Mouse (Mus musculus): ENCODE results near the gene Arhgef2.

The Arhgef2 gene

DNA sequence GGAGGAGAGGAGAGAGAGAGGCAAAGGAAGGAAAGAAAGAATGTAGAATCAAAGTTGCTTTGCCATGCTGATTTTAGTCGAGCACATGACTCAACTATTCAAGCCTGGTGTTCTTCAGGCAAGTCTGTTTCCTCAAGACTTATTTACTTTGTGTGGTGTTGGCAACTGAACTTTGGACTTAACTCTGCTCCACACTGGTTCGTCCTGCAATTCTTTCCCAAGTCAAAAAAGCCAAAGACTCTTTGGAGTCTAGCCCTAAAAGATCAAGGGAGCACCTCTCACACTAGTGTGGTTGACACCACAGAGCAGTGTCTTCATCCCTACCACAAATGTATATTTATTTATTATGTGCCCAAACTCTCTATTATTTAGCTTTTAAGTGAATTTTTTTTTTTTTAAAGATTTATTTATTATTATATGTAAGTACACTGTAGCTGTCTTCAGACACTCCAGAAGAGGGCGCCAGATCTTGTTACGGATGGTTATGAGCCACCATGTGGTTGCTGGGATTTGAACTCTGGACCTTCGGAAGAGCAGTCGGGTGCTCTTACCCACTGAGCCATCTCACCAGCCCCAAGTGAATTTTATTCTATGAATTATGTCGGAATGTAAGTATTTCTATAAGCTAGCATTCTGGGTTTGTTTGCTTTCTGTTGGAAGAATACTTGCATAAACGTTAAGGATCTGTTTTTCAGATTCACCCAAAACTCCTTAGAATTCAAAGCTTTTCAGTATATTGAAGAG lies 78.6 kb downstream of the Arhgef2 start:
- DNase-seq (ENCODE audit: low spot score): no peak

DNA sequence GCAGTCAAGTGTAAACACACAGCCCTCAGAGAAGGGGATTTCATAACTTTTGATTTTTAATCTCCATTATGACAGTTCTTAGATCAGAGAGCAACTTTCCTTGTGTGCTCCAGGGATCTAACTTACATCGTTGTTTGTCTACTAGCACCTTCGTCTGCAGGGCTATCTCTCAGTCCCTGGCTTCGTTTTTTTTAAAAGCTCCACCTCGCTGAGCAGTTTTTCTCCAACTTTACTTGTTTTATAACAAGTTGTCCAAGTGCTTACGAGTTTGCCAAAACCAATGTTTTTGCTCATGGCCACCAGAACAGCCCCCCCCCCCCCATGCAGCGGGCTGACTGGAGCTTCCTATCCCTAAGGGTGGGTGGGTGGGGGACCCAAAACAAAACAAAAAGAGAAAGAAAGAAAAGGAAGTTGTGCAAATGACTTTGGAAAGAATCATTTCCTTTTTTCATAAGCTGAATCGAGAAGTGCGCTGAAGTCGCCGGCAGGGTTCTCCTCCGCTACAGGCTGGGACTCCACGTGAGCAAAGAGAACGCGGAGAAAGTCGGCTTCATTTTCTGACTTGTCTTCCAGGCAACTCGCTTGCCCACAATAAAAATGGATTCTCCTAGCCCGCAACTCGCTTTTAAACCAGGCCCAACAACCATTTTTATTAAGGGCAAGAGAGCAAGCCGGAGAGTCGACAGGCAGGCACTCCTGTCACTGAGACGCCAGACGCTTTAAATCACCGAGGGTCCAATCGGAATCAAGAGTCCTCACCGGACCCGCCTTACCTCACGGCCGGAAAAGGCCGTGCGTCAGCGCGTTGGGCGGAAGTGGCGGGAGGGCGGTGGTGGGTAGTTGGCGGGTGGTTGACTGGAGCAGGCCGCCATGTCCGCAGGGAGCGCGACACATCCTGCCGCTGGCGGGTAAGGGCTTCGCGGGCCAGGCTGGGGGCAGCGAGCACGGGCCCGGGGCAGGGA lies 79.5 kb downstream of the Arhgef2 start, which contains the start of gene Khdc4:
Gene Khdc4, plus strand, starts transcription at position 824 of the 962 bp plus-strand sequence.
- DNase-seq (ENCODE audit: low spot score): peak; percentile 99

DNA sequence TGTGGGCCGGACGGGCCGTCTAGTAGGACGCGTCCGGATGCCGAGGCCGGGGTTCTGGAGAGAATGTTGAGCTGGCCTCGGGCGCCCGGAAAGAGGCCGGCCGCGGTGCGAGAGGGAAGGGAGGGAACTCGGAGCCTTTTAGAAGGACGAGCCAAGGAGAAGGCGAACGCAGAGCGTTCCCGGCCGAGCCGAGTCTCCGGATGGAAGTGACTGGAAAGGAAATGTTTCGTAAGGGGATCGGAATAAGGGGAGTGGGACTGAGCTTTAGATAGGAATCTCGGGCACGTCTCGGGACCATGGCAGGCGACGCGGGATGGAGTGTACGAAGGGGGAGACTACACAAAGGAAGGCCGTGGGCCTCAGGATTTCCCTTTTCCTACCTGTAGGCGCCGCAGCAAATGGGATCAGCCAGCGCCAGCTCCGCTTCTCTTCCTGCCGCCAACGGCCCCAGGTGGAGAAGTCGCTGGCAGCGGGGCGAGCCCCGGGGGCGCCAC lies 80.2 kb downstream of the Arhgef2 start:
- peak; percentile 29 for DNase-seq (ENCODE audit: low spot score)

DNA sequence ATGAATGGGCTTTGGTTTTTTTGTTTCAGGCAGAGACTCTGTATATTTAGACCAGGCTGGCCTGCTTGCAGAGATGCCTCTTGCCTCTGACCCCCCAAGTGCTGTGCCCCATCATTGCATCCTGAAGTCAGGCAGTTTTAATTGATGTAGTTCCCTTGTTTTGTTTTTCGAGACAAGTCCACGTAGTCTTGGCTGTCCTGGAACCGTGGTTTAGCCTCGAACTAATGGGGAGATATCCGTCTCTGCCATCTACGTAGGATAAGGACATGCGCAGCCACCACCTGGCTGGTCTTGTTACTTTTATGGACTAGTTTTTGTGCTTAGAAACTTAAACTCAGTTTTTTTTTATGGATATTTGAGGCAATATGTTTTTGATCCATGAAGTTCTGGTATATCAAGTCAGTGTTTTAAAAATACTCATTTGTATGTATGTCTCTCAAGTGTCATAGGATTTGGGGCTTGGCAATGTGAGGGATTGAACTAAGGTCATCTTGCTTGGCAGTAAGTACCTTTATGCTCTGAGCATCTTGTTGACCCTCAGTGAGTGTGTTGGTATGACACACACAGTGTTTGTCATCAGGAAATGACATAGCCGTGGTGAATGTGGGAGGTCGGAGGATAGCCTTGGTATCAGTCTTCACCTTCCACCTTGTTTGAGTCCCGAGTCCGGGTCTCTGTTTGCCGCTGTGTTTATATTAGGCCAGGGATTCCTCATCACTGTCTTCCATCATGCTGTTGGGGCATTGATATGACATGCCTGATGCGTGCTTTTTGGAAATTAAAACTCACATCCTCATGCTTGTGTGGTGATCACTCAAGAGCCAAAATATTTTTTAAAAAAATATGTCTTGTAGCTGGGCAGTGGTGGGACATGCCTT lies 81.2 kb downstream of the Arhgef2 start:
- DNase-seq (ENCODE audit: low spot score): no peak

DNA sequence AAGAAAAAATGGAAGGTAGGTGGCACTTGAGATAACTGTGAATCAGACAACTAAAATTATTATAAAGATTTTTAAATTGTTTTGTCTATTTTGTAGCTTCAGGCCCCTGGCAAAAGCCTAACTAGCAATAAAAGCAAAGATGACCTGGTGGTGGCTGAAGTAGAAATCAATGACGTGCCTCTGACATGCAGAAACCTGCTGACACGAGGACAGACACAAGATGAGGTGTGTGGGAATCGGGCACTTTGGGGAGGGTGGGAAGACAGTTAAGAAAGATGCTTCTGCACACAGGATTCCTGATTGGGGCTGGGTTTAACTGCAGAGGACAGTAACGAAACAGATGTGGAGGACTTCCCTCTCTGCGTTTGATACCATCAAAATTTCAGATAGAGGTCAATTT lies 83.3 kb downstream of the Arhgef2 start:
- DNase-seq (ENCODE audit: low spot score): no peak

DNA sequence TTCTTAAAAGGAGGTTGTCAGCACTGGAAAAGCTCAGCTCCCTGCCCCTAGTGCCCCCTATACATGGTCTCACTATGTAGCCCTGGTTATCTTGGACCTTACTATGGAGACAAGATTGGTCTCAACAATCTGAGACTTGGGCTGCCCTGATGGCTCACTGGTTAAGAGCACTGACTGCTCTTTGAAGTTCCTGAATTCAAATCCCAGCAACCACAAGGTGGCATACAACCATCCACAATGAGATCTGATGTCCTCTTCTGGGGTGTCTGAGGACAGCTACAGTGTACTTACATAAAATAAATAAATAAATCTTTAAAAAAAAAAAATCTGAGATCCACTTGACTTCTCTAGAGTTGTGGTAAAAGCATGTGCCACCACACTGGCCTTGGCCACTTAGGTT lies 89.8 kb downstream of the Arhgef2 start:
- DNase-seq (ENCODE audit: low spot score): no peak
